Mouse (Mus musculus) lung, adult 2 months (tissue): ENCODE results near the gene Cbarp. TPM values are rescaled to one million over a fixed set of nuclear protein-coding genes. Genes with fewer than 3 reads are reported as not detected.

Experiments used
- DNase-seq: peaks from one replicate; pipeline ENCODE4 v3.0.0; 2022
- H3K4me1 ChIP-seq: fragments of 200-500 bp; 2 replicates; pipeline ENCODE4 v1.6.1; 2011; ENCODE audit warnings: low read length; ENCODE audit not compliant: control insufficient read depth, insufficient read depth
- H3K4me3 ChIP-seq: fragments of 200-500 bp; replicated peaks from 2 replicates; pipeline ENCODE3; 2011; ENCODE audit warnings: low read depth, mild to moderate bottlenecking, control low read depth, low read length; ENCODE audit errors: extremely low read depth
- CTCF ChIP-seq: fragments of 200-500 bp; IDR thresholded peaks from 2 replicates; pipeline ENCODE4 v1.5.1; 2011; ENCODE audit warnings: mild to moderate bottlenecking, low read length, control low read depth; ENCODE audit not compliant: insufficient read depth
- POLR2A ChIP-seq: fragments of 200-500 bp; IDR thresholded peaks from 2 replicates; pipeline ENCODE4 v1.6.1; 2011; ENCODE audit warnings: low read depth, mild to moderate bottlenecking, control low read depth, low read length, borderline replicate concordance; ENCODE audit errors: extremely low read depth
- WGBS: fragments of 180-500 bp; shearing (Covaris S2); methylation state at CpG from one replicate; pipeline ENCODE4 v1.1.7; 2018; 5-methylcytosine and 5-hydroxymethylcytosine counted together
- polyA plus RNA-seq: library from polyadenylated mRNA; depleted of rRNA; stranded (reverse); fragments of >200 nt; gene quantifications from 2 replicates; pipeline ENCODE4 v1.2.3, GENCODE M21; 2012

Gene Cbarp
- polyA plus RNA-seq, 1 experiment, result 29.9 TPM

DNA sequence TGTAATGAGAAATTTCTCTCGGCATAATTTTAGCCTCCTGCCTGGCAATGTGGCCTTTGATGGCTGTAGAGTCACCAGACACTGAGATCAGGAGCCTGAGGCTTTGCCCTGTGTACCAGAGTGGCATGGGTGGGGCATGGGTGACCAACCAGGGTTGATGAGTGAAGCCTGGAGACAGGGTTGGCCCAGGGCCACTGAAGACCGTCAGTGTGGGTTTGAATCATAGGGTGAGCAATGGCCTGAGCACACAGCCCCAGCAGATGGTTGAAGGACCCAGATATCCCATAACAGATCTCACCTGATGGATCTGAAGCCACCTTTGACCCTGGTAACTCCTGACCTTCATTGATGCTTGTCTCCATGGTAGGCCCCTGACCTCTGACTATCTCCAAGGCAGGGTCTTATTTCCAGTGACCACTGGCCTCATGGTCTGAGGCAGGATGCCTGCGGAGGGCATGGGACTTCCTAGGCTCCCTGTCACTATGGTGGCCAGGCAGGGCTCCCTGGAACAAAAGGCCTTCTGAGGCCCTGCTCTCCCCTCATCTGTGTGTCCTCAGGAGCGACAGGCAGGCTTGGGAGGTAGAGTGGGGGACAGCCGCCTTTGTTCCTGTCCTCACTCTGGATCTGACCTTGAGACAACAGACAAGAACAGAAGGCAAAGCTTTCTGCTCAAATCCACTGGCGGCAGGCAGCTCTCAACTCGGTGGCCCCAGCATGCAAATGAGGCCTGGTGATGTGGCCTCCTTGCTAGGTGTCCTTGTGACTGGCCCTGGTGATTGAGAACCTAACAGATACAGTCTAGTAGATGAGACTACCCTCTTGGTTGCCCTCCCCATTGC lies 37.0 kb upstream of the Cbarp start:
- H3K4me1 ChIP-seq, result no peaks in the 10 kb centered on the region
- TF ChIP-seq CTCF (no peak), POLR2A (no peak)
- DNase-seq, result no peak
- no peak overlapping the region for H3K4me3 ChIP-seq
- 79% methylated on average over 7 of the region's 7 CpGs for WGBS

DNA sequence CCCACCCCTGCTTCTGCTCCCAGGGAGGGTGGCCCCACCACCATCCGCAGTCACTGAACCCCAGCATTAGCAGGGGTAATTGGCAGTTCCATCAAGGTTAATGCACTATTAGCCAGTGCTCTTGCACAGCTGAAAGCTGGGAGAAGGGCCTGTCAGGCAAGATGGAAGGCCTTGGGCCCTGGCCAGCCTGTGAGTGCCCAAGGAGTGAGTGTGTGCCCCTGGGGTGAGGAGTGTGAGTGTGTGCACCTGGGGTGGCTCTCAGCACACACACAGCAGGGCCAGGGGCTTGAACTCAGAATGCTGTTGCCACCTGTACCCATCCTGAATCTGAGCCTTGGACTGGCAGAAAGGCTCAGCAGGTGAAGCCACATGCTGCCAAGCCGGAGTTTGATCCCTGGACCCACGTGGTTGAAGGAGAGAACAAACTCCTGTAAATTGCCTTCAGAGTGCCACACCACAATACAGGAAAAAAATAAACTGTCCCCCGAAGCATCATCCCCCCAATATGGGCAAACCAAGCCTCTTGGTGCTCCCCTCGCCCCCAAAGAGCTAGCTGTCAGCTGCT lies 35.7 kb upstream of the Cbarp start:
- DNase-seq, result no peak
- Histone ChIP-seq H3K4me1 (peaks cover 5% of the 10 kb centered on the region), H3K4me3 (no peak overlapping the region)
- WGBS, result 85% methylated on average over 5 of the region's 5 CpGs
- TF ChIP-seq POLR2A, result no peak
- TF ChIP-seq CTCF, result no peak

DNA sequence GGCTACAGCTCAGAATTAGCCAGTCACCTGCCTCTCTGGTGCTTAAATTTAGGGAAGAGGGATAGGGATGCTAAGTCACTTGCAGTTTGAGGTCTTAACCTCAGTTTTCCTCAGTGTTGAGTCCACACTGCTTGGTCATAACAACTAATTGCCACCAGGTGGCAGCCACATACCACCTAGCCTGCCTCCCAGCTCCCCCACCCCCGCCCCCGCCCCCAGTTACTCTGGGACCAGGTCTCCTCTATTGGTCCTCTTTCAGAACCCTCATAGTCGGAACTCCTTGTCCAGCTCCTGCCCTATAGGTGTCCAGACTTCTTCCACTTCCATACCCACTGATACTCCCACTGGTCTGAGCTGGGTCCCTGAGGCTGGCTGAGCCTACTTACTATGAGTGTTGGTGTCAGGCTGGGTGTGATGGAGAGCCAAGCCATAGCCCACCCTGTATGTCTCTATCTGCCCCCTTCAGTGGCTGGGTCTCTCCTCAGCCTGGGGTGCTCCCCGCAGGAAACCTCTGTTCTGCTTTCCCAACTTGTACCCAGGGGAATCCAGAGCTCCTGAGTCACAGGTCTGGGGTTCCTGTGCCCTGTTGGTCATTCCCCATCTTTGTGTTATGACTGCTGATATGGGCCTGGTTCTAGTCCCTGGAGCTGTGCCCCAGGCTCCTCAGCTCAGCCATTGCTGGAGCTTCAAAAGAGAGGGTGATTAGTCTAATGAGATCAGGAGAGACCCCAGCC lies 35.1 kb upstream of the Cbarp start:
- Histone ChIP-seq H3K4me3 (no peak overlapping the region), H3K4me1 (peaks cover 5% of the 10 kb centered on the region)
- no peak for DNase-seq
- 38% methylated on average over 4 of the region's 4 CpGs for WGBS
- TF ChIP-seq POLR2A (no peak), CTCF (peak; percentile 66)

- no peak for DNase-seq
- H3K4me3 ChIP-seq, result no peak overlapping the region
- H3K4me1 ChIP-seq, result peaks cover 5% of the 10 kb centered on the region
- 60% methylated on average over 2 of the region's 2 CpGs for WGBS
- TF ChIP-seq CTCF (peak; percentile 49; the same call in 1 of the 2 replicates), POLR2A (no peak)
Measured at GRCm38 (mm10) chr10:80174705-80175104, 34.1 kb upstream of the Cbarp start.

- DNase-seq, result no peak
- Histone ChIP-seq H3K4me1 (peaks cover 5% of the 10 kb centered on the region), H3K4me3 (no peak overlapping the region)
- 85% methylated on average over 10 of the region's 10 CpGs for WGBS
- TF ChIP-seq POLR2A (no peak), CTCF (no peak)
Measured at GRCm38 (mm10) chr10:80173955-80174640, 33.5 kb upstream of the Cbarp start.

GRCm38 (mm10) chr10:80173358-80173757 lies 32.7 kb upstream of the Cbarp start:
- WGBS, result 9% methylated on average over 11 of the region's 11 CpGs
- H3K4me3 ChIP-seq, result peak overlapping the region; percentile 46
- DNase-seq, result peak; percentile 46
- TF ChIP-seq CTCF (no peak), POLR2A (no peak)
- H3K4me1 ChIP-seq, result peaks cover 7% of the 10 kb centered on the region

DNA sequence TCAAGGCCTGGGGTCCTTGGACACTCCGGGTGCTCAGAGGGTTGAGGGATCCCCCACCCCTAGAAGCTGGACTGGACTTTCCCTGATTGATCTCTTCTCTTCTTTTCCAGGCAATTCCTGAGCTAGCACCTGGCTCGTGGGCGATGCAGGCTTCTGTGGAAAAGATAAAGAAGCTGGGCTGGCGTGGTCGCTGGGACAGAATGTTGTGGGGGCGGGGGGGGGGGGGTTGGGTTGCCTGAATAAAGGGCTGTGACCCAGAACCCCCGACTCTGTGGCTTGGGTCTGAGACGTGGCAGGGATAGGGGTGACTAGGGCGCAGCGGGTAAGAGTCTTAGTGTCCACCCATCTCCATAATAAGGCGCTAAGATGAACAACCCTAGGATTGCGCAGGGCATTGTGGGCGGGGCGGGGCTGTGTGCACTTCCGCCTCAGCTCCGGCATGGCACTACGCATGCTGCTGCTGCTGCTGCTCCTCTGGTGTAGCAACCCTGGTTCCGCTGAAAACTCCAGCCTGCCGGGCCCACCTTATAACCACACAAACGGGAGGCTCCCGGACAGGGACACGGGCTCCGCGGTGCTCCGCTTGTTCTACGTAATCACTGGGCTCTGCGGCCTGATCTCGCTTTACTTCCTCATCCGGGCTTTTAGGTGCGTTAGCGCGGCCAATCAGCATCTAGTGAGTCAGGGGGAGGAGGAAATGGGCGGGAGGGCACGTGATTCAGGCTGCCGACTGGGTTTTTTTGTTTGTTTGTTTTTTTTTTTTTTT lies 32.1 kb upstream of the Cbarp start, which contains the start of gene 1600002K03Rik:
1600002K03Rik (plus strand) TSS at position 418 of the 766 bp plus-strand sequence.
- Histone ChIP-seq H3K4me1 (peaks cover 8% of the 10 kb centered on the region), H3K4me3 (peak within 1 kb of the TSS; percentile 86)
- TF ChIP-seq CTCF (no peak), POLR2A (peak; percentile 83; the same call in 1 of the 2 replicates)
- 9% methylated on average over 35 of the region's 35 CpGs for WGBS
- DNase-seq, result peak; percentile 92

DNA sequence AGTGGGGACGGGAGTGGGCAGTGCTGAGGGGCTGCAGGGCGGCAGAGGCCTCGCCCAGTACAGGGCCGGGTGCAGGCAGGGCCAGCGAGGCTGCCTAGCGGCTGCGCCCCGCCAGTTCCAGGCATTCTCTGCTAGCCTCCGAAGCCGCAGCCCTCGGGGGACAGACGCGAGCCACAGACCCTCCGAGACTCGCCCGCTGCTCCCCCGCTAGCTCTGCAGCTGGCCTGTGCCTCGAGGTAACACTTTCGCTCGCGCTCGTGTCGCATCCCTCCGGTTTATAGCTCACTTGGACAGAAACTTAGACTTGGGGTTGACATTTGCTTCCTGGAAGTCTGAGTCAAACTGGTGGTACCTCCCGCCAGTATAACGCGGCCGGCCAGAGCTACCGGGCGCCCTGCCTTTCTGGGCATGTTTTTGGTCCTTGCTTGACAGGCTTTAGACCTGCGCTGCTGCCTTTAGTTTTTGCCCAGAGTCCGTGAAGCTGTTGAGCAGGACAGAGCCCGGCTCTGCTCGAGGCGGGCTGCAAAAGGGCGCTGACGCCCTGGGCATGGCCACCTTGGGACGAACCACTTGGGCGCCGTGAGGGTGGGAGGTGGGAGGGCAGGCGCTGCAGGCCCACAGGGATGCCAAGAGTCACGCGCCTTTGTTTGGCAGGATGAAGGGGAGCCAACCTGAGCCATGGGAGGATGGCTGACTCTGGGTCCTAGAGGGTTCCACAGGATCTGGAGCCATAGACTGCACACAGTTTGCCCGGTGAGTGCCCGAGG lies 31.3 kb upstream of the Cbarp start:
- no peak for DNase-seq
- WGBS, result 84% methylated on average over 45 of the region's 45 CpGs
- H3K4me1 ChIP-seq, result peaks cover 10% of the 10 kb centered on the region
- TF ChIP-seq POLR2A, result no peak
- TF ChIP-seq CTCF, result no peak
- H3K4me3 ChIP-seq, result no peak overlapping the region
